Mouse (Mus musculus): ENCODE results near the gene Hoxb7.

Hoxb7 gene

GRCm38 (mm10) chr11:96338957-96339855, 52.8 kb downstream of the Hoxb7 start:
- no peak for DNase-seq (ENCODE audit: low spot score)
